Mouse (Mus musculus) stomach, embryonic 16.5 days (tissue): ENCODE data around the gene Mfsd4b1. TPM values are rescaled to one million over a fixed set of nuclear protein-coding genes. Genes with fewer than 3 reads are reported as not detected.

Source experiments
- ATAC-seq: fragments of 200-750 bp; cut with Nextera tagmentation; 2 replicates; pipeline ENCODE4 v1.8.0; 2017; ENCODE audit warnings: moderate number of reproducible peaks, moderate TSS enrichment; ENCODE audit not compliant: insufficient read depth, low FRiP score
- H3K27ac ChIP-seq: fragments of 300-500 bp; sonication (generic); 2 replicates; pipeline ENCODE4 v1.5.1; 2014; ENCODE audit warnings: low read length
- H3K27me3 ChIP-seq: fragments of 300-500 bp; sonication (generic); 2 replicates; pipeline ENCODE4 v1.6.1; 2014; ENCODE audit warnings: low read length, control low read depth, mixed read lengths; ENCODE audit not compliant: control insufficient read depth, insufficient read depth
- H3K36me3 ChIP-seq: fragments of 300-500 bp; sonication (generic); 2 replicates; pipeline ENCODE4 v1.6.1; 2014; ENCODE audit warnings: low read length; ENCODE audit not compliant: control insufficient read depth, insufficient read depth
- H3K4me1 ChIP-seq: fragments of 300-500 bp; sonication (generic); 2 replicates; pipeline ENCODE4 v1.6.1; 2014; ENCODE audit warnings: low read length, control low read depth, mixed read lengths; ENCODE audit not compliant: control insufficient read depth, insufficient read depth
- H3K4me2 ChIP-seq: fragments of 300-500 bp; sonication (generic); 2 replicates; pipeline ENCODE4 v1.6.1; 2014; ENCODE audit warnings: low read depth, low read length, mixed read lengths
- H3K4me3 ChIP-seq: fragments of 300-500 bp; sonication (generic); replicated peaks from 2 replicates; pipeline ENCODE4 v1.5.1; 2014; ENCODE audit warnings: mild to moderate bottlenecking, low read length
- H3K9ac ChIP-seq: fragments of 300-500 bp; sonication (generic); 2 replicates; pipeline ENCODE4 v1.6.1; 2014; ENCODE audit warnings: low read length
- H3K9me3 ChIP-seq: fragments of 300-500 bp; sonication (generic); replicated peaks from 2 replicates; pipeline ENCODE4 v1.6.1; 2016; ENCODE audit warnings: low read length, control low read depth; ENCODE audit not compliant: control insufficient read depth
- WGBS: fragments of 180-500 bp; shearing (Covaris S2); extraction: QIAGEN DNeasy Blood & Tissue Kit; methylation state at CpG from one replicate; pipeline ENCODE4 v1.1.7; 2014; 5-methylcytosine and 5-hydroxymethylcytosine counted together
- polyA plus RNA-seq: library from polyadenylated mRNA; unstranded; fragments of >200 nt; fragmentation: Nextera tagmentation; extraction: Ambion mirVana; gene quantifications from 2 replicates; pipeline ENCODE4 v1.2.1, GENCODE M21; 2015

Gene Mfsd4b1
- polyA plus RNA-seq, 1 experiment from 2014 or later, result 0.21 TPM

GRCm38 (mm10) chr10:39991155-39991554 lies 33.9 kb downstream of the Mfsd4b1 start:
- WGBS, result 46% methylated on average over 4 of the region's 4 CpGs
- no peak overlapping the region for H3K4me2 ChIP-seq

DNA sequence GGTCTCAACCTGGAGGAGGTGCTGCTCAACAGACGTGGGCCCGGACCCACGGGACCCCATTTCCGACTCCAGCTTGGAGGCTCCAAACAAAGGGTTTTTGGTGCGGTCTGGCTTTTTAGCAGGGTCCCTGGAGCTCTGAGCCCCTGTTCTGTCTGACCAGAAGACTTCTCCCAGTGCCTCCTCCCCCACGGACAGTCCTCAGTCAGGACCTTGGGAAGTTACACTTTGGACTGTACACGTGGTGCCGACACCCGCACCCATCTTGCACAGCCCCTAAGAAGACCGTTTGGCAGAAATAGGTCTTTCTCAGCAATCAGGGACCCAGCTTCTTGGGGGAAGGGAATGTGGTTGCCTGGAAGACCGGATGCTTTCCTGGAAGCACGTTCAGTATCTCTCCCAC lies 38.6 kb downstream of the Mfsd4b1 start, which contains the start of gene Mfsd4b5:
Mfsd4b5 (minus strand) TSS at position 181 of the 400 bp plus-strand sequence.
- H3K27ac ChIP-seq, result no peak within 1 kb of the TSS
- no peak within 1 kb of the TSS for H3K9ac ChIP-seq
- ATAC-seq, result no peak
- no peaks in the 10 kb centered on the region for H3K27me3 ChIP-seq
- WGBS, result 89% methylated on average over 12 of the region's 12 CpGs
- H3K4me3 ChIP-seq, result no peak within 1 kb of the TSS
- no peaks in the 10 kb centered on the region for H3K4me1 ChIP-seq
- H3K36me3 ChIP-seq, result no peaks in the 10 kb centered on the region
- no peak within 1 kb of the TSS for H3K4me2 ChIP-seq
- no peaks in the 10 kb centered on the region for H3K9me3 ChIP-seq

More at GRCm38 (mm10) chr10:39991155-39991554, 33.9 kb downstream of the Mfsd4b1 start:
- H3K36me3 ChIP-seq, result no peaks in the 10 kb centered on the region
- no peaks in the 10 kb centered on the region for H3K4me1 ChIP-seq
- 0 out of 2 replicates have a peak, but pooled peaks cover 2% of the 10 kb centered on the region for H3K9me3 ChIP-seq
- H3K27me3 ChIP-seq, result no peaks in the 10 kb centered on the region
- no peak overlapping the region for H3K4me3 ChIP-seq
- ATAC-seq, result no peak
- H3K9ac ChIP-seq, result no peak overlapping the region
- H3K27ac ChIP-seq, result no peak overlapping the region

- no peaks in the 10 kb centered on the region for H3K36me3 ChIP-seq
- WGBS, result 73% methylated on average over 5 of the region's 5 CpGs
- H3K27ac ChIP-seq, result no peak overlapping the region
- ATAC-seq, result no peak
- H3K4me3 ChIP-seq, result no peak overlapping the region
- no peaks in the 10 kb centered on the region for H3K4me1 ChIP-seq
- no peak overlapping the region for H3K4me2 ChIP-seq
- H3K9ac ChIP-seq, result no peak overlapping the region
- no peaks in the 10 kb centered on the region for H3K27me3 ChIP-seq
- H3K9me3 ChIP-seq, result peaks cover 4% of the 10 kb centered on the region; the same call in 1 of the 2 replicates
Measured at GRCm38 (mm10) chr10:39982604-39983003, 42.5 kb downstream of the Mfsd4b1 start.

- Histone ChIP-seq H3K9ac (no peak overlapping the region), H3K4me1 (no peaks in the 10 kb centered on the region), H3K27me3 (no peaks in the 10 kb centered on the region), H3K27ac (no peak overlapping the region), H3K4me2 (no peak overlapping the region), H3K36me3 (no peaks in the 10 kb centered on the region), H3K4me3 (no peak overlapping the region), H3K9me3 (peaks cover 4% of the 10 kb centered on the region; the same call in 1 of the 2 replicates)
- ATAC-seq, result no peak
- WGBS, result 88% methylated on average over 1 of the region's 1 CpGs
Measured at GRCm38 (mm10) chr10:39978231-39978630, 46.8 kb downstream of the Mfsd4b1 start.

DNA sequence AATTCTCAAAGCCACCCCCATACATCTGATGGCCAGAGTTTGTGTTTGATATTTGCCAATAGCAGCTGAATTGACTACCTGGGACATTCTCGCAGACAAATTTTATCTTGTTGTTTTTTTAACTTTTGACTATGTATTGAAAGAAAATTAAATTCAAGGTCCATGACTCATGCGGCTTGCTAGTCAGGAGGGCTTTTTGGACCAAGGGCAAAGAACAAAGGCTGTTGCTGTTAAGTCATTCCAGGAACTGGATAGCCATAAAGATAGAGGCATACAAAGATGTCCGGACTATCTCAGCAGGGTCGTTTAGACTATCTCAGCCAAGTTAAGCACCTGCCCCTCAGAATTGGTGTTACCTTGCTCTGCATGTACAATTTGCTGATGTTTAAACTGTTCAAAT lies 47.7 kb downstream of the Mfsd4b1 start:
- 94% methylated on average over 4 of the region's 4 CpGs for WGBS
- Histone ChIP-seq H3K4me1 (no peaks in the 10 kb centered on the region), H3K36me3 (no peaks in the 10 kb centered on the region), H3K4me3 (no peak overlapping the region), H3K27ac (no peak overlapping the region), H3K4me2 (no peak overlapping the region), H3K9ac (no peak overlapping the region), H3K9me3 (peaks cover 4% of the 10 kb centered on the region; the same call in 1 of the 2 replicates), H3K27me3 (no peaks in the 10 kb centered on the region)
- ATAC-seq, result no peak

DNA sequence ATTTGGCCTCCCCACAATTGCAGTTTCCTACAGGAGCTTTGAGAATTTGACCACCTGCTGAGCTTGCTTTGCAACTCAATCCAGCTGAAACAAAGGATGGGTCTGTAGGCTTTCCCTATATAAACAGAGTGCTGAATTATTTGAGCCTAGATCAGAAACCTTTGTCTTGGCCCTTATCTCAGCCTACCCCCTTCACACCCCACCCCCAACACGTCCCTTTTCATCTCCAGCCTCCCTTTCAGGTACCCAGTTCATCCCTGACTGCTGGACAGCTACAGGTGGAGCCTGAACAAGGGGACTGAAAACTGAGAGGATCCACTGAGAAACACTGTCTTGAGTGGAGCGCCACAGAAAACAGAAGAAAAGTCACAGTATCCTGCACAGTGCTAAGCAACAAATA lies 49.3 kb downstream of the Mfsd4b1 start:
- Histone ChIP-seq H3K4me3 (no peak overlapping the region), H3K4me2 (no peak overlapping the region), H3K4me1 (no peaks in the 10 kb centered on the region), H3K36me3 (no peaks in the 10 kb centered on the region), H3K9ac (no peak overlapping the region), H3K27ac (no peak overlapping the region), H3K9me3 (peaks cover 4% of the 10 kb centered on the region; the same call in 1 of the 2 replicates), H3K27me3 (no peaks in the 10 kb centered on the region)
- WGBS, result 39% methylated on average over 2 of the region's 2 CpGs
- ATAC-seq, result no peak

DNA sequence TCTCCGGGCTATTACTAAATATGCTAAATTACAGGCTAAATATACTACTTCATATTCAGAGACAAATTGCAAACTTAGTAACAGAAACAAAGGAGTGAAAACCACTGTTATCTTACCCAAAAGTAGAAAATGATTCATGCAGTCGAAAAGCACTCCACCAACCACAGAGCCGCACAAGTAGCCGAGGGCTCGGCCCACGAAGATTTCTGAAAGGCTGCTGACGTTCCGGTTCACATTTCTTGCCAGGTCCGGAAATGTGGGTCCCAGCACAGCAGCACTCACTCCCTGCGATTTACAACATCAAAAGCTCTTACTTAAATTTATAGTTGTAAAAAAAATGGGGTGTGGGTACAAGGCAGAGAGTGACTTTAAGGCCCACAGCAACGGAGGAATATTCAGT lies 50.1 kb downstream of the Mfsd4b1 start:
- H3K4me3 ChIP-seq, result no peak overlapping the region
- no peak for ATAC-seq
- no peak overlapping the region for H3K9ac ChIP-seq
- H3K27ac ChIP-seq, result no peak overlapping the region
- no peaks in the 10 kb centered on the region for H3K36me3 ChIP-seq
- no peaks in the 10 kb centered on the region for H3K4me1 ChIP-seq
- WGBS, result 59% methylated on average over 11 of the region's 11 CpGs
- peaks cover 4% of the 10 kb centered on the region; the same call in 1 of the 2 replicates for H3K9me3 ChIP-seq
- H3K4me2 ChIP-seq, result no peak overlapping the region
- no peaks in the 10 kb centered on the region for H3K27me3 ChIP-seq

DNA sequence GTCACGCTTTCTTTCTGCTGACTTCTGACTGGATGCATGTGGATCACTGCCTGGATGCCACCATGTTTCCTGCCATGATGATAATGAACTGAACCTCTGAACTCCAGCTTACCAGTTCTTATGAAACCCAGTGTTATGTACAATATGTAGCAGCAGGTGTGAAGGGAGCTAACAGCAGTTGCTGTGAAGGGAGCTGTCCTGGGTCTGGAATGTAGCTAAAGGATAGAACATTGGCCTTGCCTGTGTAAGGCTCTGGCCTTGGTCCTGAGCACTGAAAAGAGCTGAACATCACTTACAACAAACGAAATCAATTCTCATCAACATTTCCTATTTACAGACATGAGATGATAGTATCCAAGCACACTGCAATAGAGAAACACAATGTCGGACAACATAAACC lies 57.6 kb downstream of the Mfsd4b1 start:
- no peak for ATAC-seq
- no peak overlapping the region for H3K4me3 ChIP-seq
- no peak overlapping the region for H3K27ac ChIP-seq
- H3K4me1 ChIP-seq, result no peaks in the 10 kb centered on the region
- no peak overlapping the region for H3K9ac ChIP-seq
- WGBS, result 85% methylated on average over 3 of the region's 3 CpGs
- H3K9me3 ChIP-seq, result peaks cover 3% of the 10 kb centered on the region; the same call in 1 of the 2 replicates
- no peak overlapping the region for H3K4me2 ChIP-seq
- no peaks in the 10 kb centered on the region for H3K27me3 ChIP-seq
- no peaks in the 10 kb centered on the region for H3K36me3 ChIP-seq

DNA sequence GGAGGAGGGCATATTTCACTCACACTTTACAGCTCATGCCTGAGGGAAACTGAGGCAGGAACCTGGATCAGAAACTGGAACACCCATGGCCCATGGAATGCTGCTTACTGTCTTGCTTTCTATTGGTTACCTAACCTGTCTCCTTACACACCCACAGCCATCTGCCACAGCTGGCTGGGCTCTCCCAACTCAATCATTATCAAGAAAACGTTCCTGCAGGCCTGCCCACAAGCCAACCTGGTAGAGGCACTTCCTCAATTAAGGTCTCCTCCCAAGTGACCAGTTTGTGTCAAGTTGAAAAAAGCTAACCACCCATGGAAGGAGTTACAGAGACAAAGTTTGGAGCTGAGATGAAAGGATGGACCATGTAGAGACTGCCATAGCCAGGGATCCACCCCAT lies 63.2 kb downstream of the Mfsd4b1 start:
- Histone ChIP-seq H3K9me3 (no peaks in the 10 kb centered on the region), H3K4me1 (no peaks in the 10 kb centered on the region), H3K4me3 (no peak overlapping the region), H3K27ac (no peak overlapping the region), H3K9ac (no peak overlapping the region), H3K27me3 (no peaks in the 10 kb centered on the region), H3K36me3 (no peaks in the 10 kb centered on the region), H3K4me2 (no peak overlapping the region)
- no peak for ATAC-seq
- 39% methylated on average over 1 of the region's 1 CpGs for WGBS
